Mouse (Mus musculus) olfactory bulb, adult 2 months (tissue): Measurements from ENCODE around the gene Sptlc2.

ENCODE experiments used
- CTCF ChIP-seq: fragments of 200-500 bp; IDR thresholded peaks from 2 replicates; pipeline ENCODE4 v1.5.1; 2012; ENCODE audit warnings: low read depth, mild to moderate bottlenecking, low read length, moderate library complexity; ENCODE audit not compliant: insufficient read depth
- POLR2A ChIP-seq: fragments of 200-500 bp; IDR thresholded peaks from 2 replicates; pipeline ENCODE4 v1.6.1; 2012; ENCODE audit warnings: mild to moderate bottlenecking, low read depth, low read length, moderate library complexity; ENCODE audit not compliant: insufficient read depth

GRCm38 (mm10) chr12:87426354-87427031 lies 38.3 kb upstream of the Sptlc2 start:
- TF ChIP-seq CTCF: no peak
- TF ChIP-seq POLR2A: no peak
